Mouse (Mus musculus) megakaryocyte-erythroid progenitor cell, adult 5-6 weeks (primary cell): ENCODE results near the gene Snd1. TPM values are rescaled to one million over a fixed set of nuclear protein-coding genes. Genes with fewer than 3 reads are reported as not detected.
A peak's percentile ranks its signal among the peaks of the same experiment; 100 is the strongest.

Experiments
- ATAC-seq: replicated peaks from 2 replicates; pipeline ENCODE4 v1.8.0; 2016; ENCODE audit warnings: mild to moderate bottlenecking, inconsistent platforms; ENCODE audit not compliant: severe bottlenecking, poor library complexity, low FRiP score, low TSS enrichment
- total RNA-seq, 2 experiments: library from RNA; stranded (forward) in 1 of 2; stranded (reverse) in 1 of 2; fragments of 200-1000, 215-1000 nt in 1 of 2; fragments of >200 nt in 1 of 2; fragmentation: Nextera tagmentation in 1 of 2; gene quantifications; 2 replicates each; pipeline ENCODE4 v1.2.3; 2014 to 2017

The Snd1 gene
- total RNA-seq, 2 experiments from 2014 or later = 65.7 to 188 TPM

DNA sequence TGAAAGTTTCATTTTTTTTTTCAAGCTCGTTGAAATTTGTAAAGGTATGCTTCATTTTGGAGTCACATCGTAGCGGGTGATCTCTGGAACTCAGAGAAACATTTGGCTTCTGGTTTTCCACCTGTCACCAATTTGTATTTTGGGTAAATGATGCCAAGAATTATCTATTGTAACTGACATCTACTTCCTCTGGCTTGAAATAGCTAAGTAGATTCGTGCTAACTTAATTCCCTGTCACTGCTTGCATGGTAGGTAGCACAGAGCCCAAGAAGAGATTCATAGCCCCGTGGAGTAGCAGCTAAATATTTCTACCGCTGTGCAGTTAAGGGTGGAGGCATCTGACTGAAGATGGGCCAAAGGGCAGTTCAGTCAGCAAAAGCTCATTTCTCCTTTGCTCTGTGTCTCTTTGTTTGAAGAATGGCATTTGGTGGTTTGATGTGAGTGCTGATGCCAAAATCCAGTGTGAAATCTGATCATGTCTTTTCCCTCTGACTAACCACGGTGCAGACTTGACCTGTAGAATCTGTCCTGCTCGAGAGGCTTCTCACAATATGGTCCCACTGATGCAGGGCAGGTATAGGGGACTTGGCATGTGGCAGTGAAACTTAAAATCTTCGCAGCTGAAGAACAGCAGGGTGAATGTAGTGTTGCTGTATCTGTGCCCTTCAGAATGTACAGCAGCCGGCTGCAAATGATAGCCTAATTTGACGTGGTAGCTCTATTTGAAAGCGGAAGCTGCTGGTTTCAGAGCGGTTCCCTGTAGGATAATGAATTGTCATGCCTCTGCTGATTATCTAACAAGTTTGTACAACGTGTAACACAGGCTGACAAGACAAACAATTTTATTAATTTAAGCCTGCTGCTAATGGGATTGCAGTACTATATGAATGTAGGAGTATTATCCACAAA lies 101.7 kb downstream of the Snd1 start:
- ATAC-seq = peak; percentile 91

DNA sequence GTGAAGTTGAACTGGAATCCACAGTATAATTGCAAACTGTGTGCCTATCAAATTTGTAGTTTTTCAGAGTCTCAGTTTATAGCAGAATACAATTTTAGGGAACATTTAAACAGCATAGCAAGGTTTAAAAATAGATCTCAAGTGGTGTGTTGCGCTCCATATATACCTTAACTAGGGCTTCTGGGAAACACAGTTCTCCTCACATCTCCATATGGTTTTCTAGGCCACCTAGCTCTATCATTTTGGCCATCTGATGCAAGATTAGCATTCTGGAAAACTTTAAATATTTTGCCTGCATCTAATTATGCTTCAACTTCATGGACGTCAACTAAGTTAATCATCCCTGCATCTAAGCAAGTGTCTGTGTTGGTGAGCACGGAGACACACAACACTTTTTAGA lies 107.9 kb downstream of the Snd1 start:
- ATAC-seq = no peak

DNA sequence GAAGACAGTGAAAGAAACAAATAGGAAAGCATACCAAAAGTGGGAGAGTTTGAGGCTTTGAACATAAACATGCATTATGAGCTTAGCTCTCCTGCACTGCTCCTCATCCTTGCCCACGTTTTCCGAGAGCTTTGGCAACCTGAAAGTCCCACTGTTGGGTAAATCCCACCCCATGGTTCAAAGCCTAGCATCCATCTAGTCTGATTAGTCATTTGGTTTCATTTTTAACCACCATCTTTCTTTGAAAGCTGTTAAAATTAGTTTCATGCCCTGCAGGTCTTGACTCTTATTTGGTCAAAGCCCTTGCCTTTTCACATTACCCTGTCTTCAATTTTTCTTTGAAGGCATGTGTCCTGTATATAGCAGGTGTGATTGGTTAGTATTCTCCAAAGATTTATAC lies 108.5 kb downstream of the Snd1 start:
- no peak for ATAC-seq

DNA sequence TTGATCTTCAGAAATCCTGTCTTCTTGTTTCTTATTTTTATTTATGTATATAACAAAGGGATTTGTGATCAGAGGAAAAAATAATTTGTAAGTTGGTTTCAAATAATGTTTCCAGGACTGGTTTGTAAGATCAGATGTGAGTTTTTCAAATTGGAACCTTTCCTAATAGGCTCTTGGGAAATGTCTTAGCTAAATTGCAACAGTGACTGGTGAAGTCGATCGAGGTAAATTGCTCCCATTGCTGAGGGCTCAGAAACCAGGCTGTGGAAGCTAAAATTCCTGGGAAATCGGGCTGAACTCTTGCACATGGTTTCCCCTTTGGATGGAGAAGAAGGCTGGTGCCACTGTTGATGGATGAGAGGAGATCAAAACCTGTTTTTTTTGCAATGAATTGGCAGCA lies 111.9 kb downstream of the Snd1 start:
- ATAC-seq = no peak

DNA sequence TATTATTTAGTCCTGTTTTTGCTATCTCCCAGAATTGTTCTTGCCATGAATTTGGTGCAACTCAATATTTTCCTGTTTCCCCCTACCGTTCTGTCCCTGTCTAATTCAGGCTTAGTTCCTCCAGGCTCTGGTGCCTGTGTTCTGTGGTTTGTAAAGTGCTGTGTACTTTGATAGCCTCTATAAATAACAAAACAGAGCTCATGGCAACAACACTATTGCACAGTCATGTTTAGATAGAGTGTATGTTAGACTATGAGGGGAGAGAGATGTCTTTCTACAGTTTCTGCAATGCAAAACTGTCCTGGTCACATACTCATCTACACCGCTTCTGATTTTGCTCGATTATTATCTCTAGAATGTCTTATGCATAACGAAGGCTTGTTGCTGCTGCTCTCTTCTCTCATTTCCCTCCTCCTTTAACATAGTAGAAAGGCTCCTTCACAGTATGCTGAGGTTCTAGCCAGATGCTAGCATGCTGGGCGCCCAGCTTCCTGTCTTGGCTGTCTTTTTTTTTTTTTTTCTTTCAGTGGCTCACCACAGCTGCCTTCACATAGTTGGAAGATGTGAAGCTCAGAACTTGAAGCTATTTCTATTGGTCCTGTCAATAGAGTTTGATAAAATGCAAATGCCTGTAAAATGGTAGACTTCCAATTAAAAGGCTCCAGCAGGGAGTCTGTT lies 113.7 kb downstream of the Snd1 start:
- ATAC-seq = peak; percentile 75; the same call in 1 of the 2 replicates

DNA sequence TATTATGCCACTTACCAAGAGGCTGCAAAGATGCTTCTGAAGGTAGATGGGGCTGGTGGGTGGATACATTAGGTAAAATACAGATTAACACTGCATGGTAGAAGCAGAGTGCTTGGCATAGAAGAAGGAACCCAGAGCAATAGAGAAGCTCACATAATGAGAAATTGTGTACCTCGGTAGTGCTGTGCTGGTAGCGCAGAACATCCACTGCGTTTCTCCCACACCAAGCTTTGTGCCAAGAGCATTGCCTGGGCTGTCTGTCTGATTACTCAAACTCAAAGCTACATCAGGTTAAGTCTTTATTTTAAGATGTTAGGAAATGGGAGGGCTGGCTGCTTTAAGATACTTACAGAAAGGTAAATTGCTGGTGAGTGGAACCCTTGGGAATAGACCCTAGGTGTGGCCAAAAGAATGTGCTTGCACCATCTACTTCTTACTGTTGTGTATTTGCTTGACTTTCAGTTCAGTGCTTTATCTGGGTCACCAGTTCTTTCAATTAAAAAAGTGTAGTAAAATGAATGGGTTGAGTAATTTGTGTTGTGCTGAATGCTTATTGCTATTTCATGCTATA lies 117.5 kb downstream of the Snd1 start:
- ATAC-seq = no peak

DNA sequence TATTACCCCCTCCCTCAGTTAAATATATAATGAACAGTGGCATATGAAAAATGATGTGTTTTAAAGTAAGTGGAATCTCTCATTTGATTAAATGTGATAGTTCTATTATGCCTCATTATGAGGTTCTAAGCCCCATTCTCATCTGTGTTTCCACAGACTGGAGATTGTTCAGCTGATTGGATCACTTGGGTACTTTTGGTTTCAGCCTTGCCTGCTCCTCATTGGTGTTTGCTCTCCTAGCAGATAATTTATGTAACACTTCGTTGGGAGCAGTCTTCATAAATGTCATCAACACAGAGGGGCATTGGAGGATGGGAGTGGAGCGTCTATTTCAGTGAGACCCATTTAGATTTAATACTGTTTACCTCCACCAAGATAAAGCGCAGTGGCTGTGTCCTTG lies 118.8 kb downstream of the Snd1 start:
- ATAC-seq = no peak

DNA sequence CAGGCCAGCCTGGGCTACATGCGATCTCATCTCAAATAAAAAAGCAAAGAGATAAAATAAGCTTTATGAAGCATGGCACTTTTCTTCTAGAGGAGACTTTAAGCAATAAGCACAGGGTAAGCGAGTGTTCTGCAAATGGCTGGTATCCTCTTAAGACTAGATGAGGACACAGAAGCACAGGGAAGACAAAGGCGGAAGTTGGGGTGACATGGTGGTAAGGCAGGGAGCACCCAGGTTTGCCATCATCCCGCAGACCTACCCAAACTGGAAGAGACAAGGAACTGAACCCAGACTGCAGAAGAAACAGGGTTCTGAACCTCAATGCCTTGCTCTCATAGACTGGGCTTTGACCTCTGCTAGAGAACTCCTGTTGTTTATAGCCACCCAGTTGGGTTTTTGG lies 119.8 kb downstream of the Snd1 start:
- ATAC-seq = no peak

DNA sequence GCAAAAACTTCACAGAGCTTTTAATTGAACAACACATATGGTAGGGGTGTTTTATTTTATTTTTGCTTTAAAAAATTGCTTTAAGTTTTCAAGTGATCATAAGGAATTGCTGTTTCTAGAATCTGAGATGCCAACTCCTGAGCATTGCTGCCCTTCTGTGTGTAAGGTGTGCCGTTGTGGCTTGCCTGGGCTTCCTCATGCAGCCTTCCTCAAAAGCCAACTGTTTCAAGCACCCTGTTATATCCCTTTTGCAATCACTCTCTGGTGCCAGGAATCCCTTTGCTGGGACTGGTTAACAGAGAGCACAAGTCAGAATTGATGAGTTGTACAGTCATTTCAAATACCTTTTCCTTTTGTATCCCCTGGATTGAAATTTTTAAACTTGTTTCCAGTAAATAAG lies 120.3 kb downstream of the Snd1 start:
- no peak for ATAC-seq

DNA sequence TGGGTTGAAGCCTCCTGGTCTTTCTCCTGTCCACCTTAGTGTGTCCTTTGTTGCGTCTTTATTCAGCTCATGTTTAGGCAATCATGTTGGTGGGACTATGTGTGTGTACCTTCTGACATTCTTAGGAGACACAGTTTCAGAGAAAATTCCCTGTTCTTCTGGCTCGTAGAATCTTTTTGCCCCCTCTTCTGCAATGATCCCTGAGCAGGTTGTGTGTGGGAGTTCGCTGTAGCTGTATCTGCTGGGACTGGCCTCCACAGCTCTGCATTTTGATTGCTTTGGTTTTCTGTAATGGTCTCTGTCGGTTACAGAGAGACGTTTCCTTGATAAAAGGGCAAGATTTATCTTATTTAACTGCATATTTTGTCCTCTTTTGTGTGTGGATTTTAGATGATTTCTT lies 122.3 kb downstream of the Snd1 start:
- no peak for ATAC-seq

DNA sequence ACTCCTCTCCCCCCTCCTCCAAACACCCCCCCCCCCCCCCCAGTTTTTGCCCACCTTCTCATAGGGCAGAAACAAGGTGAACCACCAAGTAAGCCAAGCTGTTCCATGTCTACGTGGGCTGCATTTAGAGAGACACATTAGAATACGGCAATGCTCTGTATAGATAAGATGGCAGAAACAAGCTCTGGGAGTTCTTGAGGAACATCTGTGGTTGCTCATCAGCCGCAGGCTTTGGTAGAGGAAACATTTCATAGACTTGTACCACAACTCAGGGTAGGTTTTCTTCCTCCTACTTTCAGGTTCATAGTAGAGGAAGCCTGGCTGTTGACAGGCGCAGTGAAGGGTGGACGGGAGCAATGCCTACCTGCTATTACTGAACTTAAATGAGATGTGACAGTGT lies 124.2 kb downstream of the Snd1 start:
- peak; percentile 80 for ATAC-seq

DNA sequence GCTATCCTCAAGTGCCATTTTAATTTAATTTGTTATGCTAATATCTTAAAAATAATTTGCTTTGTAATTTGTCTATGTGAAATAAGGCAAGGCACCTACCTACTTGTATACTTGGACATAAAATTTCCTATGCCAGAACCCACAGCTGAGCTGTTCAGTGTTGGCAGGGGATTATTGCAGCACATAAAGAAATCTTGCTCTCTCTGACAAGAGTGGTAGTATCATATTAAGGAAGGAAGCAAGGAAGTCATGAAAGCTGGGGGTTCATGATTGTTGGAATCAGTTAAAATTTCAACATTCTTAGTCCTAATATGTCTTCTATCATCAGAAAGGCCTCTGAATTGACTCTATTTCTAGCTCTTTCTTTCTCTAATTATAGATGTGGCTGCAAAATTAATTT lies 125.5 kb downstream of the Snd1 start:
- no peak for ATAC-seq

DNA sequence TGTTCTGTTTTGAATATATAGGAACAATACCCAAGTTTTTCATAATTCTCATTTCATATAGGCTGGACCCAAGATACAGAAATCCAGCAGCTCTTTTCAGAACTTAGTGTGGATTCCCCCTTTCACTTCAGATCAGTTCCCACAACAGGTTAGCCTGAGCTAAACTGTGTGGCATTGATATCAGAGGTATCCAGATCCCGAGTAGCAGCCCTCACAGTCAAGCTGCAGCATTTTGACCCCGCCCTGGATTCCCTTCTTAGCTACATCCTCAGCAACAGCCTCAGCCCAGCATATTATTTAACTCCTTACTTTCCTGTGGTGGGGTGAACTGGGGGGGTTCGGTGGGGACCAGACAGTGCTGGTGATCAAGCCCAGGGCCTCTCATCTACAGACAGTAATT lies 128.5 kb downstream of the Snd1 start:
- ATAC-seq = peak; percentile 80

DNA sequence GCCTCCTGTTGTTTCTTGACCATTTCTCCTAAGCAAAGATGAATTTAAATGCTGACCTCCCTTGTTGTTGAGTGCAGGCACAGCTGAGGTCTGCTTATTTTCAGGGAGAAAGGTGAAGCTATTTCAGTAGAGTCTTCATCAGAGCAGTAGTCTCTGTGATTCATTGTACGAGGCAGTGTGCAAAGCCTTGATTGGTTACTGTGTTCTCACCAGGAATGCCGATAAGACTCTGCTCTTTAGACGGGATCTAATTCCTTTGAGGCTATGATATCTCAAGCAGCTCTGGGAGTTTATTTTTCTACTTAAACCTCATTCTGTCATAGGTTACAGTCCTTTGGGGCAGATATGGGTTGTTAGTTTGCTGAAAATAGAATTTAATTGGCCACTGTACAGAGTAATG lies 128.9 kb downstream of the Snd1 start:
- no peak for ATAC-seq

DNA sequence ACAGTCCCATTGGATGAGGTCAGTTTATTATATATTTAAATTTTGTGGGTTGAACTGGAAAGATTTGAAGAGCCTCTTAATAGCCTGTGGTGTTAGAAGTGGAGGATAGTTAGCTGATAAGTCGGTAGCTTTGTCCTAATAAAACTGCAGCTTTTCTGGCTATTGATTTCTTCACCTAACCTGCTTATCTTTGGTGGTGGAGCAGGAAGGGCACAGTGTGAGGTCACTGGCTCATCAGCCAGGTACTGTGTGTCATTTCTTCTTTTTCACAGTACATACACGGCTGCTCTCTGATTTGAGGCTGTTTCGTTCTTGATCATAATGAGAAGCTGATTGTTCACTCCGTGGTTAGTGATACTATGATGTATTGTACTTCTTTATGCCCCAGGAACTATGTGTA lies 134.4 kb downstream of the Snd1 start:
- no peak for ATAC-seq

DNA sequence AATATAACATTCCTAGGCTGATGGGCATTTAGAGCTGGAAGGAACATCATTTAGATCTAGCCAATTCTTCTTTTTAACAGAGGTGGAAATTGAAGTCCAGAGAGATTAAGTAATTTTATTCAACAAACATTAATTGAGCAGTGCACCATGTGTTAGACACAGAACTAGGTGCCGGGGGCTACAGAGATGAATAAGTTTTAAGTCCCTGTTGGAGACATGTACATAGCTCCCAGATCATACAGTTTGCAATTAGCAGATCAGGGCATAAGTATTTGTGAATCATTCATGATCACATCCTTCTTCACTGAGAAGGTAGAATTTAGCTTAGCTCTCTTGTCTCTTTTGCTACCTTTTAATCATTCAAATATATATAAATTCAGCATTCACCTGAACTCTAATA lies 135.2 kb downstream of the Snd1 start:
- ATAC-seq = no peak

DNA sequence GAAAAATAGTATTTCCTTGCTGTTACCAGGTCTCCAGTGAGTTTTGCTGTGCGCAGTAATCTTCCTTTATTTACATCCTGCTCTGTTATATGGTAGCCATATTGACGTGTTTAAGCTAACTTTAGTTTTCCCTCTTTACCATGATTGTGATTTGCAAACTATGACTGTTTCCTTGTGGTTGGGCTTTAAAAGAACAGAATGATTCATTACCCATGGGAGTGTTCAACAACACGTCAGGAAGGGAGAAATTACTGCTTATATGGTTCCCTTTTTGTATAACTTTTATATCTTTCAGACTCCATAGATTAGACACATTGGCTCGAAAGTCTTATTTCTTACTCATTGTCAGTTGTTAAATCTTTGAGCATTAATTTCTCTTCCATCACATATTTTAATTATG lies 138.5 kb downstream of the Snd1 start:
- no peak for ATAC-seq

DNA sequence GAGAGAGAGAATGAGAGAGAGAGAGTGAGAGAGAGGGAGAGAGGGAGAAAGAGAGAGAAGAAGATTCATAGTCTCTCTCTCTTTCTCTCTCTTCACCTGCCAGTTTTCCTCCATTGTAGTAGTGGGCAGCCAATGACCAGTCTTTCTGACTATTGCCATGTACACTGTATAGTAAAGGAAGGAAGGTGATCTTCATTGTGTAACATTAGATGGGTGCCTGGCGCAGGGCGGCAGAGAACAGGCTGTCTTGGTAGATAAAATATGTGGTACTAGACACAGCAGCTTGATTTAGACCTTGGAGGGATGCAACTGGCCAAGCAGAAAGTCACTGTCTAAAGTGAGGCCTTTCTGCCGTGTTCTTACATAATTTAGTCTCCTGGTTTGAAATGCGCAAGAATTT lies 139.9 kb downstream of the Snd1 start:
- no peak for ATAC-seq

DNA sequence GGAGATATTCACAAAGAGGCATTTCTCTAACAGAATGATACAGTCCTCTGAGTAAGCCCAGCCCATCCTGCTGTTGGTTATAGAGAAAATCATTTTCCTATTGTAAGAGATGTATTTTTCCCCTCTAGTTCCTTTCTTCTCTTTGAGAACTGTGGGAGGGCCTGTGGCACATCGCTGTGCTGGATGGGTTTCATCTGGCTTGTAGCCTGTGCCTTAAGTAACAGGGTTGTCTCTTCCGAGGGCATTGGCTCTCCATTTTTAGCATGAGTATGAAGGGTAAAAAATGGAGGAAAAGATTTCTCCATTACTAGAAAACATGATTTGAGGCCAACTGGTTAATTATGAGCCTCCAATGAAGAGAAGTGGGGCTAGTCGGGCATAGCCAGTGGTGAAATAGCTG lies 140.5 kb downstream of the Snd1 start:
- ATAC-seq = no peak

DNA sequence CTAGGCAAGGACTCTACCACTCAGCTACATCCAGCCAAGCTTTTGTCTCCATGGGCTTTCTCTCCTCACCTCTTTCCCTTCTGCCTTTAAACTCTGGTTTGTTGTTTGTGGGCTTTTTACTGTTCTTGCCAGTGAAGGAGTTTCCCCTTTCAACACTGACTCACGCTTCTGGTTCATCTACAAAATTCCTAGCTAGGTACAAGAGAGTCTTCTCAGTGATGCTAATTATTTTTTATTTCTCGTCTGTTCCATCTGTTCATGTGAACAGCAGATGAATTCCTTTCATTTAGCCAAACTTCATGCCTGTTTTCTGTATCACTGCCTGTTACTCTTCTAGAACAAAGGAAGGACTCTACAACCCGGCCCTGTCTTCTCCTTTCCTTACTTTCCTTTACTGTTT lies 141.0 kb downstream of the Snd1 start:
- no peak for ATAC-seq

DNA sequence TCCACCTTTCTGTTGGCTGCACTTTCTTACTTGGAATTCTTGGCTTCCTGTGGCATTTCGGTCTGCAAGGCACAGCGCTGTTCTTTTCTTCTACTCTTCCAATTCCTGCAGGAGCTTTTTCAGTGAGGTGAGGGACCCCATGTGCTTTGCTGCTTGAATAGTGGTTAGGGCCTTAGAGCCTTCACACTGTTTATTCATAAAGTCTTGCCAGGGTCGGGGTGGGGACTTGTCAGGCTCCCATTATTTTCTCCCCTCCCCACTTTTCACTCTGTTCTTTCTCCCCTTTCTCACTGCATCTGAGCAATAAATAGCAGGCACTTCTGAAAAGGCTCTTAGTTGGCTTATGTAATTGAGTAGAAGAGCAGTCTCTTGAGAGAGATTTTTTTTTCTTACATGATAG lies 143.4 kb downstream of the Snd1 start:
- no peak for ATAC-seq
